Mouse (Mus musculus): ENCODE results near the gene Stox2. TPM values are rescaled to one million over a fixed set of nuclear protein-coding genes. Genes with fewer than 3 reads are reported as not detected.

Gene Stox2
- polyA plus RNA-seq, 1 experiment from 2014 or later, result 2.6 TPM

DNA sequence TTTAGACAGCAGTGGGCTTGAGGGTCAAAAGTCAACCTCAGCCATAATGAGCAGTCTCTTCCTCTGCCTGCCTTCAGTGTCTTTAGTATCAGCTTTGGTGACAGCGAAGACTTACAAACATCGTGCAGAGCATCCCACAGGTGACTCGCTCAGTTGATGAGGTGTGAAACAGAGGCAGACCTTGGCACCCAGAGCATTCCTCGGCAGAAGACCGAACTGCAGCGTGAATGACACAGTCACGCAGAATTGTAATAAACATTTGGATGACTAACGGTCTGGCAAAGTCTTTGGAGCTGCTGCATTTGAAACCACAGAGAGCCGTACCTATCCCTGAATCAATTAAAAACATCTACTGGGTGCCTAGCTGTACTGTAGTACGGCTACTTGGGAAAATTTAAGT is 225.0 kb downstream of the Stox2 start:
- H3K4me3 ChIP-seq (ENCODE audit: low read depth, low read length), result no peak overlapping the region
- DNase-seq (ENCODE audit: low spot score) (no peak), ATAC-seq (replicated peaks; ENCODE audit: low FRiP score) (no peak)
- no peaks in the 10 kb centered on the region for H3K4me1 ChIP-seq (replicated peaks; ENCODE audit: control insufficient read depth, insufficient read depth, low read length)
- no peak overlapping the region for H3K9ac ChIP-seq (ENCODE audit: low read depth, low read length)
- no peak overlapping the region for H3K27ac ChIP-seq (ENCODE audit: low read depth, low read length)
- 74% methylated on average over 10 of the region's 10 CpGs for WGBS
- H3K9me3 ChIP-seq (ENCODE audit: control insufficient read depth, low read length), result no peaks in the 10 kb centered on the region
- H3K4me2 ChIP-seq, result no peak overlapping the region
- H3K27me3 ChIP-seq (replicated peaks; ENCODE audit: control insufficient read depth, insufficient read depth, low read length), result no peaks in the 10 kb centered on the region
- H3K36me3 ChIP-seq (ENCODE audit: control insufficient read depth, insufficient read depth, low read length), result no peaks in the 10 kb centered on the region

DNA sequence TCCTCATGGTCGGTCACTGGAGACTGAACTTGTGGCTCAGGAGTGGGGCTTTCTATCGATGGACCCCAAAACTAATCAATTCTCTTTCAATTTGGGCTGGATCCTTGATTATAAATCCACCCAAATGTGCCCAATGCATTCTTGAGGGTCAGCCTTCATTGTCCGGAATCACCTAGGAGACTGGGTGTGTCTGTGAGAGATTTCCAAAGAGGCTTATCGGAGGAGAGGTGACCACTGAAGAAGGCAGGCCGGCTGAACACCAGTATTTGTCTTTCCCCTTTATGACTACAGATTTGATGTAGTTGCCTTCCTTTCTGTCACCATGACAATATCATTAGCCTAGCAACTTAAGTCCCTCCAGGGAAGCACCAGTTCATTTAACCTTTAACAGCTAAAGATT is 225.8 kb downstream of the Stox2 start:
- Histone ChIP-seq H3K27ac (ENCODE audit: low read depth, low read length) (no peak overlapping the region), H3K9me3 (ENCODE audit: control insufficient read depth, low read length) (no peaks in the 10 kb centered on the region), H3K9ac (ENCODE audit: low read depth, low read length) (no peak overlapping the region), H3K36me3 (ENCODE audit: control insufficient read depth, insufficient read depth, low read length) (no peaks in the 10 kb centered on the region), H3K4me2 (no peak overlapping the region), H3K4me1 (replicated peaks; ENCODE audit: control insufficient read depth, insufficient read depth, low read length) (no peaks in the 10 kb centered on the region), H3K4me3 (ENCODE audit: low read depth, low read length) (no peak overlapping the region), H3K27me3 (replicated peaks; ENCODE audit: control insufficient read depth, insufficient read depth, low read length) (no peaks in the 10 kb centered on the region)
- 84% methylated on average over 5 of the region's 5 CpGs for WGBS
- no peak for ATAC-seq (replicated peaks; ENCODE audit: low FRiP score)
- DNase-seq (ENCODE audit: low spot score), result no peak

DNA sequence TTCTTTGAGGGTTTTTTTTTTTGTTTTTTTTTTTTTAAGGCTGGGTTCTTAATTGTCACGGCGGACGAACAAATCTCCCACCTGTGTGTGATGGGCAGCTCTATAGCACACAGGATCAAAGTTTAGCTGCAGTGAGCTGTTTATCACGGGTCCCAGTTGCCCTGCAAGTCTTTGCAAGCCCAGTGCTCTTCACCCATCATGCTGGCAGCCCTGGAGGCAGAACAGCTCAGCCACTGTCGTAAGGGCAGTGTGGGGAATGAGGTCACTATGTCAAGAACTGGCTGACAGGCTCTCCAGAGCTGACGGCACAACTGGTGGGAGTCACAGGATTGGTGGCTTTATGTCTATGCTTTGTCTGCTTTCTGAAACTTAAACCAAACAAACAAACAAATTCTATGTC is 227.6 kb downstream of the Stox2 start:
- ATAC-seq (replicated peaks; ENCODE audit: low FRiP score), result no peak
- no peaks in the 10 kb centered on the region for H3K4me1 ChIP-seq (replicated peaks; ENCODE audit: control insufficient read depth, insufficient read depth, low read length)
- DNase-seq (ENCODE audit: low spot score), result no peak
- no peak overlapping the region for H3K4me3 ChIP-seq (ENCODE audit: low read depth, low read length)
- no peak overlapping the region for H3K4me2 ChIP-seq
- H3K9me3 ChIP-seq (ENCODE audit: control insufficient read depth, low read length), result no peaks in the 10 kb centered on the region
- no peaks in the 10 kb centered on the region for H3K36me3 ChIP-seq (ENCODE audit: control insufficient read depth, insufficient read depth, low read length)
- no peak overlapping the region for H3K9ac ChIP-seq (ENCODE audit: low read depth, low read length)
- 58% methylated on average over 6 of the region's 6 CpGs for WGBS
- no peak overlapping the region for H3K27ac ChIP-seq (ENCODE audit: low read depth, low read length)
- H3K27me3 ChIP-seq (replicated peaks; ENCODE audit: control insufficient read depth, insufficient read depth, low read length), result no peaks in the 10 kb centered on the region

DNA sequence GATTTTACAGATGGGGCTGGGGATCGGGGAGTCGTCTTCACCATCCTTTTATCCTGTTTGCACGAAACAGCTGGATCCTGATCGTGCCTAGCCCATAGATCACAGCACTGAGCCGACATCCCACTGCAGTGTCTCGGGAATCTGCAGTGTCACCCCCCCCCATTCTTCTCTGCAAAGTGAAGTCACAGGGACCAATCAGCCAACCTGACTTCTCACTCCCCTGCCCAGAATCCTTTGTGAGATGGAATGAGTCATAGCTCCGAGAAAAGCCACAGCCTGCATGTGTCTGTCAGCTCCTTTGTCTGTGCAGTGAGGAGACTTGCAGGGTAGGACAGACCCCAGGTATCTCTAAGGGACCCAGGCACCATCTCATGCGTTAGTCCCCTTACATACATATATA is 228.1 kb downstream of the Stox2 start:
- no peaks in the 10 kb centered on the region for H3K27me3 ChIP-seq (replicated peaks; ENCODE audit: control insufficient read depth, insufficient read depth, low read length)
- no peaks in the 10 kb centered on the region for H3K4me1 ChIP-seq (replicated peaks; ENCODE audit: control insufficient read depth, insufficient read depth, low read length)
- H3K4me2 ChIP-seq, result no peak overlapping the region
- 51% methylated on average over 8 of the region's 8 CpGs for WGBS
- H3K4me3 ChIP-seq (ENCODE audit: low read depth, low read length), result no peak overlapping the region
- DNase-seq (ENCODE audit: low spot score) (no peak), ATAC-seq (replicated peaks; ENCODE audit: low FRiP score) (no peak)
- no peaks in the 10 kb centered on the region for H3K36me3 ChIP-seq (ENCODE audit: control insufficient read depth, insufficient read depth, low read length)
- H3K9me3 ChIP-seq (ENCODE audit: control insufficient read depth, low read length), result no peaks in the 10 kb centered on the region
- no peak overlapping the region for H3K27ac ChIP-seq (ENCODE audit: low read depth, low read length)
- no peak overlapping the region for H3K9ac ChIP-seq (ENCODE audit: low read depth, low read length)

DNA sequence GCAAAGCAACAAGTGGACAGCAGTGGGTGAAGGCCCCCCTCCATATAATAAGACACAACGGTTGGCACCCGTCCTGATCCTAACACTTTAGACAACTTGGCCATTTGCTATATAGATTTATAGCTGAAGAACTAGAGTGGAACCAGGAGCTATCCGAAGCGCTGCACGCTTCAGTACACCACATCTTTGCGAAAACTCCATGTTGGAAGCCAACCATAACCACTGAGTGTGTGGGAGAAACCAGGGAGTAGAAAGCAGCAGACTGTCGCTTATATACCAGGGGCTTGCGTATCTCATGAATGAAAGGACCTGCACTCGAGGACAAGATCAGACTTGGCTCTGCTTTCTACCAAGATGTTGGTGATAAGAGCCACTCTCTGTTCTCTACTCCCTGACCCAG is 234.0 kb downstream of the Stox2 start:
- WGBS, result 91% methylated on average over 9 of the region's 9 CpGs
- ATAC-seq (replicated peaks; ENCODE audit: low FRiP score) (no peak), DNase-seq (ENCODE audit: low spot score) (no peak)
- no peaks in the 10 kb centered on the region for H3K36me3 ChIP-seq (ENCODE audit: control insufficient read depth, insufficient read depth, low read length)
- H3K9me3 ChIP-seq (ENCODE audit: control insufficient read depth, low read length), result no peaks in the 10 kb centered on the region
- no peak overlapping the region for H3K9ac ChIP-seq (ENCODE audit: low read depth, low read length)
- no peak overlapping the region for H3K4me2 ChIP-seq
- no peak overlapping the region for H3K27ac ChIP-seq (ENCODE audit: low read depth, low read length)
- no peaks in the 10 kb centered on the region for H3K4me1 ChIP-seq (replicated peaks; ENCODE audit: control insufficient read depth, insufficient read depth, low read length)
- H3K27me3 ChIP-seq (replicated peaks; ENCODE audit: control insufficient read depth, insufficient read depth, low read length), result no peaks in the 10 kb centered on the region
- no peak overlapping the region for H3K4me3 ChIP-seq (ENCODE audit: low read depth, low read length)

DNA sequence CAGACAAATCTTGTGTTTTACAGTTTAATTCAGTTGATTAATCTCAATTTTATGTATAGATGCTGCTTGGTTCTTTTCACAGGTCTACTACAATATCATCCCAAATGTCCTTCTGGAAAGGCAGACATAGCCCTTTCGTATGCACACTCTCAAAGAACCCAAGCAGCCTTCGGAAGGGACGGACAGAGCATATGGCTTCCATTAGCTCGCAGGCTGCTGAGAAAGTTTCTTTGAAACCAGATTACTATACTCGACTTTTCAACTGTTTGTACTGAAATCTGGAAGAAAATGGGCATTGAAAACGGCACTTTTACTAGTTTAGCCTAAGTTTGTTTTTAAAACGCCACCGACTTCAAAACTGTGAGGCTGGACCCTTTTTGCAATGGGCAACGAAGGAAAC is 234.9 kb downstream of the Stox2 start:
- Histone ChIP-seq H3K27me3 (replicated peaks; ENCODE audit: control insufficient read depth, insufficient read depth, low read length) (no peaks in the 10 kb centered on the region), H3K27ac (ENCODE audit: low read depth, low read length) (no peak overlapping the region), H3K9ac (ENCODE audit: low read depth, low read length) (no peak overlapping the region), H3K36me3 (ENCODE audit: control insufficient read depth, insufficient read depth, low read length) (no peaks in the 10 kb centered on the region), H3K9me3 (ENCODE audit: control insufficient read depth, low read length) (no peaks in the 10 kb centered on the region), H3K4me1 (replicated peaks; ENCODE audit: control insufficient read depth, insufficient read depth, low read length) (no peaks in the 10 kb centered on the region), H3K4me2 (no peak overlapping the region), H3K4me3 (ENCODE audit: low read depth, low read length) (no peak overlapping the region)
- ATAC-seq (replicated peaks; ENCODE audit: low FRiP score) (no peak), DNase-seq (ENCODE audit: low spot score) (no peak)
- 69% methylated on average over 9 of the region's 9 CpGs for whole genome bisulfite sequencing

DNA sequence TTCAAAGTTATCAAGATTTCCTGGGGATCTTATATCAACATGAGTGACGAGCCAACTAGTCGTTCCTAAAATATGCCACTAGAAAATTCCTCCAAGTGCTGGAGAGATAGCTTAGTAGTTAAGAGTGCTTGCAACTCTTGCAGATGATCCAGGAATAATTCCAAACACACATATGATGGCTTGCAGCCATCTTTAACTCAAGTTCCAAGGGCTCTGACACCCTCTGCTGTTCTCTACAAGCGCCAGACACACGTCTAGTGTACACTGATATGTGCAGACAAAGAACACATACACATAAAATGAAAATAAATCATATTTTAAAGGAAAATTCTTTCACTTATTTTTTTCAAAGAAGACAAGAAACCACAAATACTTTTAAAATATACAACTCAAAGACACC is 237.9 kb downstream of the Stox2 start:
- 80% methylated on average over 4 of the region's 4 CpGs for WGBS
- H3K4me3 ChIP-seq (ENCODE audit: low read depth, low read length), result no peak overlapping the region
- H3K4me2 ChIP-seq, result no peak overlapping the region
- no peak overlapping the region for H3K9ac ChIP-seq (ENCODE audit: low read depth, low read length)
- H3K36me3 ChIP-seq (ENCODE audit: control insufficient read depth, insufficient read depth, low read length), result no peaks in the 10 kb centered on the region
- DNase-seq (ENCODE audit: low spot score) (no peak), ATAC-seq (replicated peaks; ENCODE audit: low FRiP score) (no peak)
- H3K27ac ChIP-seq (ENCODE audit: low read depth, low read length), result no peak overlapping the region
- no peaks in the 10 kb centered on the region for H3K4me1 ChIP-seq (replicated peaks; ENCODE audit: control insufficient read depth, insufficient read depth, low read length)
- H3K9me3 ChIP-seq (ENCODE audit: control insufficient read depth, low read length), result no peaks in the 10 kb centered on the region
- no peaks in the 10 kb centered on the region for H3K27me3 ChIP-seq (replicated peaks; ENCODE audit: control insufficient read depth, insufficient read depth, low read length)

DNA sequence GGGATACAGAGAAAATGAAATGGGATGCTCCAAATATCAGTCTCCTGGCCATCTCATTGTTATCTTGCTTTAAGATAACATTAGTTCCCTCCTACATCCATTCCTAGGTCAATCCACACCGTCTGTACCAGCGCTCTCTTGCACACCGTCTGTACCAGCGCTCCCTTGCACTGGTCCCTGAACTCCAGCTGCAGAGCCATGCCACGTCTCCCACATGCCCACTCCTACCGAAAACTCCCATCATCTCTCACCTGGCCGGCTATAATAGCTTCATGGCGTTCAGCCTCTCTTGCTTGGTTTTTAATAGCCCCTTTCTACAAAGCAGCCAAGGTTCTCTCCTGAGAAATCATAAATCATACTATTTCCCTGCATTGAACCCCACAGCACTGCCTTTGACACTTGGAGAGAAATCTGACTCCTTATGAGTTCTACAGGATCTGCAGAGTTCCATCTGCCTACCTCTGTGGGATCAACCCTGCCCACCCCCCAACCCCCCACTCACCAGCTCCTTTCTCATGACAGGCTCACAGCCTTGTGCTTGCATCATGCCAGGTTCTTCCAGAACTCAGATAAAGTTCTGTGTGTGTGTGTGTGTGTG is 239.4 kb downstream of the Stox2 start:
- no peak for ATAC-seq (replicated peaks; ENCODE audit: low FRiP score)
- H3K9me3 ChIP-seq (ENCODE audit: control insufficient read depth, low read length), result no peaks in the 10 kb centered on the region
- 73% methylated on average over 8 of the region's 8 CpGs for WGBS

DNA sequence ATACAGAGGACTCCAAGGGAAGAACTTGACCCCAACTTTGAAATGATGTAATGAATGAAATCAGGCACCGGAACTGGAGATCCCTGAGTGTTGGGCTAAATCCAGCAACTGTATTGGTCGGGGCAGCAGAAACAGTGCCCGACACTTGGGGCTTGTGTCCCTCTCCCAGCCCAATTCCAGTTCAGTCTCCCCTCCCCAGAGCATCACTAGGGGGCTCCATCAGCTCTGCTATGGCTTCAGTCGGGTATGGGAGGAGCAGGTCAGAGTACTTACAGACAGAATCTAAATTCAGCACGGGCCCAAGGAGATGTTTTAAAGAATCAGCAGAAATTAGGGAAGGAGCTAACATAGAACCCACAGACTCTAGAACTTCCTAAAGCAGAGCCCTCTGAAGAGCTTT is 240.7 kb downstream of the Stox2 start:
- Histone ChIP-seq H3K27ac (ENCODE audit: low read depth, low read length) (no peak overlapping the region), H3K4me2 (no peak overlapping the region), H3K9ac (ENCODE audit: low read depth, low read length) (no peak overlapping the region), H3K4me3 (ENCODE audit: low read depth, low read length) (no peak overlapping the region), H3K27me3 (replicated peaks; ENCODE audit: control insufficient read depth, insufficient read depth, low read length) (no peaks in the 10 kb centered on the region), H3K36me3 (ENCODE audit: control insufficient read depth, insufficient read depth, low read length) (no peaks in the 10 kb centered on the region), H3K9me3 (ENCODE audit: control insufficient read depth, low read length) (no peaks in the 10 kb centered on the region), H3K4me1 (replicated peaks; ENCODE audit: control insufficient read depth, insufficient read depth, low read length) (no peaks in the 10 kb centered on the region)
- no peak for ATAC-seq (replicated peaks; ENCODE audit: low FRiP score)
- 82% methylated on average over 5 of the region's 5 CpGs for WGBS
- DNase-seq (ENCODE audit: low spot score), result no peak

More for the DNA sequence above, 239.4 kb downstream of the Stox2 start:
- Histone ChIP-seq H3K9ac (ENCODE audit: low read depth, low read length) (no peak overlapping the region), H3K4me2 (no peak overlapping the region), H3K27me3 (replicated peaks; ENCODE audit: control insufficient read depth, insufficient read depth, low read length) (no peaks in the 10 kb centered on the region), H3K27ac (ENCODE audit: low read depth, low read length) (no peak overlapping the region), H3K4me1 (replicated peaks; ENCODE audit: control insufficient read depth, insufficient read depth, low read length) (no peaks in the 10 kb centered on the region), H3K36me3 (ENCODE audit: control insufficient read depth, insufficient read depth, low read length) (no peaks in the 10 kb centered on the region), H3K4me3 (ENCODE audit: low read depth, low read length) (no peak overlapping the region)
- no peak for DNase-seq (ENCODE audit: low spot score)
